Mouse (Mus musculus): ENCODE data around the gene Atp2b2. TPM values are rescaled to one million over a fixed set of nuclear protein-coding genes. Genes with fewer than 3 reads are reported as not detected.
A peak's percentile ranks its signal among the peaks of the same experiment; 100 is the strongest.

Gene Atp2b2
- total RNA-seq, 1 experiment from 2014 or later, result 4.7 TPM

DNA sequence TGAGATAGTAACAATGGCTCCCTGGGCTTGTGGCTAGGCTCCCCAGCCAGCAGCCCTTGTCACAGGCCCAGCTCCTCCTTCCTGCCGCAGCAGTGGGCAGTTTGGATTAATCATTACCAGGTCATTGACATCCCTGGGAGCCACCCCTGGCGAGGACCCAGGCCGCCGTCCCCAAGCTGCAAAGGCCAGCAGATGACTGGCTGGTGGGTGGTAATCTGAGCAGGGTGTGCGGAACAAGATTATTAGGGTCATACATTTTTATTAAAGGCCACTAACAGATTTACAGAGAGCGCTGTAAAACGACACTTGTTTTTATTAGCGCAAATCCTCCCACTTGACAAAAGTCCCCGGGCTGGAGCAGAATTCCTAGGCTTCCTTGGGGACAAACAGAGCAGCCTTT is 29.6 kb downstream of the Atp2b2 start:
- DNase-seq, result peak; percentile 23

DNA sequence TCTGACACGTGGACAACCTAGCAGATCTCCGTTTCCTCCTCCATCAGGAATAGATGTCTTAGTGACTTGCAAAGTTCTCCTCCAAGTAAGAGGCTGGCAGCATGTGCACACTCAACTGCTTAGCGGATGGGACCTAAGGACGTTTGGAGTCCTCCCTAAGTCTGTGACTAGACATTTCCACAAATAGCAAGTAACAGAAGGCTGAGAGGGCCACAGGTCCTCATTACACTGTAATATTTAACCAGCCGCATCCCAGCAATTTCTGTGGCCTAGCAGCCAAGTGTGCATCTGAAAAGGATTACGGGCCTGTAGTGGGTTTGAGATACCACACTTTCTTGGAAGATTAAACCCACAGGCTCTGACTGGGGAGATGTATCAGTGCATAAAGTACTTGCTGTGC is 30.4 kb downstream of the Atp2b2 start:
- DNase-seq, result no peak

DNA sequence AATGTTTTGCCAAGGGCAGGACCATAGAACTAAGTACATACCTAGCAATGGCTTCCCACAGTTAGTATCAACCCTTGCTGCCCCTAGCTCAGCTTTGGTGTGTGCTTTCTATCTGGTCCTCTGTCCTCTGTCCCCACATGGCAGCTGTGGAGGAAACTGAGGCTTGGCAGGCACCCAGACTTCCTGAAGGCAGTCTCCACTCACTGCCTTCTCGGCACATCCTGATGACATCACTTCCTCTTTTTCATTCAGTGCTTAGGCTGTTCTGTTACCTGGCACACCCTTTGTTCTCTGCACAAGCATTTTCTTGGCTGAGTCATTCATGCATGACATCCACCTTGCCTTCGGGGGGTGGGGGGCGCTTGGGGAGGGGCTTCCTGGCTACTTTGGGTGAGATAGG is 38.6 kb downstream of the Atp2b2 start:
- no peak for DNase-seq

DNA sequence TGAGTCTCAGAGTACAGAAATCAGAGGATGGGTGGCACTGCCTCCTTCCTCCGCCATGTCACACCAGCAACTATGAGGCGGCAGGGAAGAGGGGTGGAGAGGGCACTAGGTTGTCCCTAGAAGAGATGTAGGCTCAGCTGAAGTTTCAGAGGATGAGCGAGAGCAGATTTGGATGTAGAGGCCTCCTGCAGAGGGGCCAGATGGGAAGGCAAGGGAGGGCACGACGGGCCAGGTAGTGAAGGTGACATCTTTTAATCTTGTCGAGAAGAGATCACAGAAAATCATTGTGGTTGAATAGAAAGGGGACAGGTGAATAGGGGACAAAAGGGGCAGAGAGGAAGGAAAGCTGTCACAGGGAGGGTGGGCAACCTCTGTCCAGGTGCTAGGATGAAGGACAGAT is 41.5 kb downstream of the Atp2b2 start:
- DNase-seq, result no peak

DNA sequence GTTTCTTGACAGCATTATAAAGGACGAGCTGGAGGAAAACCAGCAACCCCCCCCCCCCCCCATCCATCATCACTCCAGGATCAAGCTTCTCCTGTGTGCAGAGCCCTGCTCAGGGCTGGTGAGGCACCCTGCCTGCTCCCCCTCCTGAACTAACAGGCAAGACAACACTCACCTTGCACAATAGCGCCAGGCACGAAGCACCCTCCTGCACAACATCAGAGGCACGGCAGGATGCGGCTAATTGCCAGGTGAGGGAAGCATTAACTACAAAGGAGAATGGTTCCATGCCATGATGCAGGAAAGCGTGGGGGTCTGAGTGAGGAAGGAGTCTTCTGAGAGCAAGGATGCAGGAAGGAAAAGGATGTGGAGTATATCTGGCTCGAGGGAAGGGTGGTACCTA is 42.1 kb downstream of the Atp2b2 start:
- no peak for DNase-seq

DNA sequence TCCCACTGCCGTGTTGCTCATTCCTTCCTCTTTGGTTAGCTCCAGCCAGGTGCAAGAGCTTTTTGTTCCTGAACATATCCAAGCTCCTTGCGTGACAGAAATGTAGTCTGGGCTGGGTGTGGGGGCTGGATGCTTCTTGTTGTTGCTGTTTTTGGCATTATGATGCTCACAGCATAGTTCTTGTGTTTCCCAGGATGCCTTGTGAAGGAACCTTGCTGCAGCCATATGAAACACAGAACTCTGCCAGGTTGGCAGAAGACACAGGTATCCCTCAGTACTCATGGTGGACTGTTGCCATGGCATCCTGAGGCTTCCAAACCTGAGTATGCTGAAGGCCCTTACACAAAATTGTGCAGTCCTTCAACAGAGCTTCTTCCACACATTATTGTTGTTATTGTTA is 44.0 kb downstream of the Atp2b2 start:
- no peak for DNase-seq

DNA sequence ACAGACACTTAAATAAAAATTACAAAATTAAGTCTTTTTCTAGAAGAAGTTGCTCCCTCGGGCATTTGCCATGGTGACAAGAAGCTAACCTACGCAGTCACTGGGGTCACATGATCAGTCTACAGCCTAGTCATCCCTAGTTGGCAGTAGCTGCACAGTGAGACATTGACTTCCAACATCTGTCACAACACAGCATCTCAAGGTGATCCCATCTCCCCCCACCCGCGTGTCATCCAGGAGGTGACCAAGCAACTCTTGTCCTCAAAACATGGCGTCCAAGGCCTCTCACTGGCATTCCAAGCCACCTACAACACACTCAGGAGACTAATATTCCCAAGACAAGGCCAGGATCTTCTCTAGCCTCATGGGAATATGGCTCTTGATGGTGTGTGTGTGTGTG is 48.2 kb downstream of the Atp2b2 start:
- DNase-seq, result peak; percentile 65

DNA sequence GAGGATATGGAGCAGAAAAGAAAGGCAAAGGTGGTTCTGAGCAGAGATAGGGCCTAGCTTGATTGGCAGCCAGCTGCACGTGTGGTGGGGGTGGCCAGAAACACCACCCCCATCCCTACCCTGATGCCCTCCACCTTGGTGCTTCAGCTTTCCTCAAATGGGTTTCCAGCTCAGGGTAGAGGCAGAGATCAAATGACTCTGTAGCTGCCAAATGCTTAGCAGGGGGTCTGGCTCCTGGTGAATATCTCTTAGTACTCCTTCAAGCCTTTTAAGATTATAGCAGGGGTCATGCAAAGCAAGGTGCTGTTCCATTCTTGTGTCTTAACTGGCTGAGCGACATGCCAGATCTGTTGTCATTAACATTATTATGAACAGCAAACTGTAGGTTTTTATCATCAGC is 50.3 kb downstream of the Atp2b2 start:
- no peak for DNase-seq

DNA sequence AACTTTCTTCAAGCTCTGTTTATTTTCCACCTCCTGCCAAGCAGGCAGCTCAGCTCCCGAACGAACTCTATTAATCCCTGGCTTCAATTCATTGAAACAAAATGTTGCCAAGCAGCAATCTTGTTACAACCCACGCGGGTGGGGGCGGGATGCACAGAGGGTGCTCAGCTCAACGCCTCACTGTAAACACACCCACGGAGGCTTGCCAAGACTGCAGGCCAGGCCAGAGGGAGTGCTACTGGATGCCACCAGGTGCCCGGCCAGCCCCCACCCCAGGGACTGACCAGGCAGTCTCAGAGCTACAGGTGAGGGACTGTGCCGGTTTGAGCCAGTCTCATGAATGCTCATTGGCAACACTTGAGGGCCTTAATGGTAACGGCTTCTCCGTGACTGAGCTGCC is 50.9 kb downstream of the Atp2b2 start:
- peak; percentile 33 for DNase-seq

DNA sequence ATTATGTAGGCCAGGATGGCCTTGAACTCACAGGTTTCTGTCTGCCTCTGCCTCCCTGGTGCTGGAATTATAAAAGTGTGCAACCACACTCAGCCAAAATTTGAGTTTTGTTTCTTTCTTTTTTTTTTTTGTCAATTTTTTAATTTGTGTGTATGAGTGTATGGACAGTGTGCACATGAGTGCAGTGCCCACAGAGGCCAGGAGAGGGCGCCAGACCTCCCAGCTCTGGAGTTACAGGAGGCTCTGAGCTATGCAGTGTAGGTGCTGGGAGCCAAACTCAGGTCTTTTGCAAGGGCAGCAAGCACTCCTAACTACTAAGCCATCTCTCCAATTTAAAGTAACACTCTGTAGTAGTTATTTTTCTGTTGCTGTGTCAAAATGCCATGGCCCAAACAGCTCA is 52.4 kb downstream of the Atp2b2 start:
- no peak for DNase-seq

DNA sequence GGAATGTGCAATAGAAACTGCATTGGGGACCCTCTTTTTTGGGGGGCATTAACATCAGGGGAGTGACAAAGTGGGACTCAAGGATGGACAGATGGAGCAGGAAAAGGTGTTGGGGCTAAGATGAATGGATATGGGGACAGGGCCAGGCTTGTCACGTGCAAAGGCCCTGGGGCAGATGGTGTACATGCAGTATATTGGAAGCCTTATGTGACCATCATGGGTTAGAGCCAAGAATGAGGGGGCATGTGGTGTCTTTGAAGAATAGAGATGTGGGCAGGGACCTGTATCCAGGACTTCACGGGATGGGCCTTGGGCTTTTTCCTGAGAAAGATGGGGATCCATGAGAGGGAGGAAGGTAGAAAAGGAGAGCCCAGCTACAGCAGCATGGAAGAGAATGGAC is 53.9 kb downstream of the Atp2b2 start:
- no peak for DNase-seq

DNA sequence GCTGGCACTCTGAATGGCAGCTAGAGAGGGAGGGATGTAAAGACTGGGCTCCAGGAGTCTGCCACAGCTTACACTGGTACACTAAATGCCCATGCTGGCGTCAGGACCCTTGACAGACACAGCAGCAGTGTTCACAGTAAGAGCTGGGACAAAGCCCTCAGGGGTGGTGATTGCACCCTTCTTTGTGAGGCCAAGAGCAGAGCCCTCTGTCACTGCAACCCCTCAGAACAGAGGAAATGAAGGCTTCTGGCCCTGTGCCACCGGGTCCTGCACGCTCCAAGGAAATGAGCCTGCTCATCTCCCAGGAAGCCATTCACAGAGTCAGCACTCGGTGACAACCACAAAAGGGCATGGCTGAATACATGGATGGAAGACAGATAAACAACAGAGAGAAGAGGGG is 55.7 kb downstream of the Atp2b2 start:
- no peak for DNase-seq

DNA sequence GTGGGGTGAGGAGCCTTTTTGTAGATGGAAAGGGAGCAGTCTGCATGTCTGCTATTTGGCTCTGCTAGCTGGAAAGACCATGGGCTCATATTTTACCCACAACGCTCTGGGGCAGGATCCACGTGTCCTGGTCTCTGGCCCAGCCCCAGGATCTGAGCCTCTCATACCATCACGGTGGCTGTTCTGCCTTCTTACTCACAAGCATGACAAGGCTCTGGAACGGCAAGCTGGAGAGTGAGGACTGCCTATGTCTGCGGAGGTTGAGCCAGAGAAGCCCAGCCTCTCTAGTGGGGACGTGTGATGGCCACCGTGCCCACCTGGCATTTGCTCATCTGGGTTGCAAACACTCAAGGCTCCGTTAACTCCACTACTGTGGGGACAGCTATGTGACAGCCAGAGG is 63.7 kb downstream of the Atp2b2 start:
- no peak for DNase-seq

DNA sequence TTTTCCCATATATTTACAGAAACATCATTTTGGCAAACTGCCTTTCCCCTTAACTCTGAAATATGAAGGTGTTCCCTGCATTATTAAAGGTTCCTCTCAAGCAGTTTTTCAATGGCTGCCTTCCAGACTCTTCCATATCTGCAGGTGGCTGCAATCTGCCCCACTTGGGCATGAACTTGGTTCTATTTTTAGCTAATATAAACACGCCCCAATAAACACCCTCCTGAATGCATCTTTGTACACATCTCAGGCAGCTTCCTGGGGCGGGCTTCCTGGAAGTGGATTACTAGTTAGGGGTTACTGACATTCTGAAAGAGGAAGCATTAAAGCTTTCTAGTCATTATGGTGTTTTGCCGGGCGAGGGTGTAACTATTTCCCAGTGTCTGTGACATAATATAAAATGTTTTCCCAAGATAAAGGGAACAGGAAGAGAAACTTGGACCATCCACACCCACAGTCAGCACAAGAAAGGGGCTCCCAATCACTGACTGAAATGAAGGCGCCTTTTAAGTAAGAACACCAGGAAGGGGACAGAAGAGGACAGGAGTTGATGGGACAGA is 64.2 kb downstream of the Atp2b2 start:
- DNase-seq, result no peak

DNA sequence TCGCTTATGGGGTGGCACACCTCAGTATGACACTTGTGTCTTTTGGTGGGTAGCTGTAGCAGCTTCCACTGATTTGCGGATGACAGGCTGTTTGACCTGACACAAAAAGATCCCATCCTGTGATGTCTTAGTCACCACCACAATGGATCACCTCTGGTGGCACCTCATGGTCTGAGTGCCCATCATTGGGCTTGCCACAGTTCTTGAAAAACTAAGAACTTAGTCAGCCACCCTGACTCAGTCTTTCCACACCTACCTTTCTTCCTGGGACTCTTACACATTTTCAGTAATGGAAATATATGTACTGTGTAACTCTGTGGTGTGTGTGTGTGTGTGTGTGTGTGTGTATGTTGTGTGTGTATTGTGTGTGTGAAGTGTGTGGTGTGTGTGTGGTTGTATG is 71.5 kb downstream of the Atp2b2 start:
- no peak for DNase-seq

DNA sequence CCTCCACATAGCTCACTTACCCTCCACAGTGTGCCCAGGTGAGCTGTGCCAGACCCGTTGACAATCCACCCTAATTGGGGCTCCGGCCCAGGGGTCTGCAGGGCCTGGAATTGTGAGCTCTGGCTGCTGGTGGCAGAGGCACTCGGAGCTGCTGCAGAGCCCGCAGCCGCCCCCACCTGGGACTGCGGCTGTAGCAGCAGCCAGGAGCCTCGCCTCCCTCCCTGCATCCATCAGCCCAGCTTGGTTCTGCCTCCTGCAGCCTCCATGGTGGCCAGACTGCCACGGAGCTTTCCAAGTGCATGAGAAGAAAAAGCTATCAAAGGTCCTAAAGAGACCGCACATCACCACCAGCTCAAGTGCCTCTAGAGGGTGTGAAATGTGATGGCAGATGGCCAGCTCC is 71.9 kb downstream of the Atp2b2 start:
- DNase-seq, result no peak

DNA sequence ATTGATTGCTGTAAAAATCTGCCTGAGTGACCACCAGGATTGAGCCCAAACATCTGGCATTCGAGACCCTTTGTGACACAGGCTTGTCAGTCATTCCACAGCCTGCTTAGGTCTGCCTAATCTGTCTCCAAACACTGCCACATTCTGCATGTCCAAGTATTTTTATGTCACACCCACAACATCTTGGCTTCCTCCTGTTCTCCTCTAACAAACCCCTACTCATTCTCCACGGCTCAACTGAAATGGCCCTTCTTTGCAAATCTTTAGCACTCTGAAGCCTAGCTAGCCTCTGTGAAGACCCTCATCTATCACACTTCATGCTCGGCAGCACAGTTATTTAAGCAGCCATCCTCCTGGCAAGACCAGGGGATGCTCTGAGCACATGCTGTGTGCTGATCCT is 72.7 kb downstream of the Atp2b2 start:
- no peak for DNase-seq

DNA sequence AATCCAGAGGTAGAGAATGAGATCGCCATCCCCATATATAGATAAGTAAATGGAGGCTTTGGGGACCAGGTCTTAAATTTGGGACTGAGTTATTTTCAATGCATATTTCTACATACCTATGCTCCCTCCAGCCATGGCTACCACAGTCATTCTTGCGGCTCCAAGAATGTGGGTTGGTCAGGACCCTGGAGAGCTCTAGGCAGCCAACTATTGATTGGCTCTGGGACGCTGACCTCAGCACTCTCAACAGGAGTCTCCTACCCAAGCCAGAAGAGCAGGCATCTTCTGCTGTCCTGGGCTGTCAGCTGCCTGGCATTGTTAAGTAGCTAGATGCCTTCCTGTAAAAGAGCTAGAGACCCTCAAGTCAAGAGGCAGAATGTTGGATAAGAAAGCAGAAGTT is 79.6 kb downstream of the Atp2b2 start:
- DNase-seq, result peak; percentile 66

DNA sequence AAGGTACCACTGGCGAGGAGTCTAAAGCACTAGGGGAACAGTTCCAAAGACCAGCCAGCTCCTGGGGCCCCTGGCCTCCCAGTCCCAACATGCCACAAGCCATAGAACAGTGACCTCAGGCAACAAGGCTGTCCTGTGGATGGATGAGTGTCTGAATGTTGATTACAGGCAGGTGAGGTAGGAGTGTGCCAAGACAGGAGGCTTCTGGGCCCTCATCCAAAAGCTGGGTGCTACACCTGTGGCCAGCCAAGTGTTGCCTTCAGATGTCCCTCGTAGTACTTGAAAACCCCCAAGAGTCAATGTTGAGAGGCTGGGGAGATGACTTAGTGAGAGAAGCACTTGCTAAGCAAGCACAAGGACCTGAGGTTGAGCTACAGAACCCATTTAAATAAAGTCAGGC is 80.8 kb downstream of the Atp2b2 start:
- DNase-seq, result no peak

DNA sequence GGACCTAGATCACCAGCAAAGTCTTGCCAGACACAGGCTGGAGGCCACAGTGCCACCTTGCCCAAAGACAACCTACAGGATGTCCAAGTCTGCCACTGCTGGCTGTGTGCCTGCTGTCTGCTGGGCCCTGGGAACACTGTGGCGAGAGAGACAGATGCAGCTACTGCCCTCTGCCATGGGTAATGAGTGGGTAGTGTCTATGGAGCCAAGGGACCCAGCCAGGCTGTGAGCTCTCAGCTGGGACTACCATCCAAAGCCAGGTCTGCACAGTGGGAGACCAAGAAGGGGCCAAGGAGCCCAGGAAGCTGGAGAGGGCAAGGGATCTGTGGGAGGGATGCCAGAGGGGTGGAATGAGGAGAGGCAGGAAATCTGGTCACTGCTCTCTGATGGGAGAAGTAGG is 83.1 kb downstream of the Atp2b2 start:
- DNase-seq, result no peak

DNA sequence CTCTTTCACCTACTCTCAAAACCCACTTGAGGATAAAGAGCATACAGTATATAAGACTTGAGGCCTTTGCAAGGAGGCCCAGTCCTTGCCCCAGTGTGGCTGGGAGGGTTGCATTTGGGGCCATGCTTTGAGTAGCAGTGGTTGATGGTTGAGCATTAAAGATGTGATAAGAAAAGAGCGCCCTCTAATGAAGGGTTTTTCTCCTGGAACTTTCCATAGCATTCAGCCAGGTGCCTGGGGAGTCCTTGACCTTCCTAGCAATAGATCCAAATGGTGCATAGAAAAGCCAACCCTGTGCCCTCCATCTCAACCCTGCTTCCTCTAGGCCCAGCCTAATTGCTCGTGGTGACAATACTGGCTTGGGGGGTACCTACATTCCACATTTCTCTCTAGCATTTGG is 83.7 kb downstream of the Atp2b2 start:
- DNase-seq, result no peak

DNA sequence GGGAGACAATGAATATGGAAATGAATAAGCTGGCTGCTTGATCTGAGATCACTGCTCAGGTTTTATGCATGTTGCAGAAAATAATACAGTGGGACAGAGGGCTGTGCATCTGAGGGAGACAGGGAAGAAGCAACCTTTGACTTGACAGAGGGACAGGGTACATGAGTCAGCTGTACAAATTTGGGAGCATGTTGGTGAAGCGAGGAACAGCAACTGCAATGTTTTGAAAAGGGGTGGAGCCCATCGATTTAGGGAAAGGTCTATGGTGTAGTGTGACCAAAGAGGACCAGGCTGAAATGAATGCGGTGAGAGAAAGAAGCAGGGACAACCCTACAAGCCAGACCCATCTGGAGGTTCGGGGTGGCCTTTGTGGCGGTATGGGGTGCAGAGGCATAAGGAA is 84.4 kb downstream of the Atp2b2 start:
- DNase-seq, result no peak

DNA sequence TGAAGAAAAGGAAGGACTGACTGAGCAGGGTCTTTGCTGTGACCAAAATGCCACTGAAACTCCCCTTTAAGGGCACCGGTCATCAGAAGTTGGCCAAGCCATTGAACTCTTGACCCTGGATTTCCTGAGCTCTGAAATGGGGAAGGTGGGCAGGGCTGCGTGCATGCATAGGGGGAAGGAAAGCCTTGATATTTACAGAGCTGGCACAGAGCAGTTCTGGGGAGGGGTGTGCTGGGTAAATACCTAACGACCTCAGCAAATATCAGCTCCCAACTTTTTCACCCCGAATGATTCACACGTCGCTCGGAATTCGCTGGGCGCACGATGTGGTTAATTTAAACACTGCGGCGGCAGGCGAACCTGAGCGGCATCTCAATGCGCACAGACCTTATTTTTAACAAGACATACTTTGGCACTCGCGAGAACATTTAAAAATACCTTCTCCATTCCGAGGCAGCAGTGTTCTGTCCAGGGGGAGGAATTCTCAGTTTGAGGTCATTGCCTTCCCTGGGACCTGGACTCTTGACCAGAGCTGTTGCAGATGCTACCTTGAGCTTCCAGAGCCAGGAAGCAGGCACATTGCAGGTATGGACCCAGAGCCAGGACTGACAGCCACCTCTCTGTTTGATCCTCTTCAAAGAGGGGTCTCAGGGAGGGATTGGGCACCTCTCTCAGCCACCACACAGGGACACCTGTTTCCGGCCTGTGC is 85.0 kb downstream of the Atp2b2 start:
- DNase-seq, result no peak

DNA sequence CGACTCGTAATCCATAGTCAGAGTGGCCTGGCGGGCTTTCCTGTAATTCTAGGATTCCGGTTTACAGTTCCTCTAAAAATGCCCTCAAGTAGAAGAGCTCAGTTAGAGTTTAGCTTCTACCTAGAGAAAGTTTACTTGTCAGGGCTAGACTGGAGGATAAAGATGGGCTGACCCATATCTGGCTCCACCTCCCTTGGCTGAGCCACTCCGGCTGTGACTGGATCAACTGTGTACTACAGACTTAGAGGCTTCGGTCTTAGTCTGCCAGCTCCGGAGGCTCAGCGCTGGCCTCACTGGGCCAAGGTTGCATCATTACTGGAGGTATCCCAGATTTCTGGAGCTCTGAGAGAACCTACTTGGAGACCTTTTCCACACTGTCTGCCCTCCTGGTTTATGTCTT is 94.9 kb downstream of the Atp2b2 start:
- peak; percentile 34 for DNase-seq

DNA sequence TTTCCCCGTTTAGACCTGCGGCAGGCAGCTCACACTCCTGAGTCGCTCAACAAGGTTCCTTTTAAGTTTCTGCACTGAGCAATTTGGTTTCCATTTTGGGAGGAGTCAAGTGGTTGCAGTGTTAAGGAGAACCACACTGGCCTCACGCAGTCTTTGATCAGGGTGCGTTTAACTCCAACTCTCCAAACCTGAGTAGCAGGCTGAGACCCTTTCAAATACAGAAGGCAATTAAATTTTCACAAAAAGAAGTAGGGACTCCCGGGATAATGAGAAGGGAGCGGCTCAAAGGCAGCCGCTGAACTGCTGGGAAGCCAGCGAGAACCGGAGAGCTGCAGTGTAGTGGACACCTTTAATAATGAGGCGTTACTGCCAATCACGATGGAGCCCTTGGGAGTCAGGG is 100.1 kb downstream of the Atp2b2 start:
- DNase-seq, result no peak

Data from adrenal gland, postnatal 14 days (tissue).